In genomic region chr10:60622836-60623235, GRCm38 (mm10) we compare ENCODE assay signal across 20 mouse cellular contexts.
A peak's percentile ranks its signal among the peaks of the same experiment; 100 is the strongest.
DNase-seq lines count a peak whose midpoint lies in the region; ATAC-seq and TF ChIP-seq lines count a peak whose summit lies in the region.
"Had no signal": no experiment of that assay in that cellular context is flagged by ENCODE, and none has a peak within 500 bp of the region (broad histone marks: within the 10 kb centered on the region; RNA-seq: fewer than 3 reads in every experiment).

No protein-coding gene starts in this region.

- TF ChIP-seq POLR2A in brain, embryonic 14.5 days (IDR thresholded peaks at IDR 0.05; ENCODE audit: borderline replicate concordance, extremely low read depth, insufficient read depth, insufficient read length, poor library complexity, severe bottlenecking): no peak

- no peak overlapping the region for H3K4me3 ChIP-seq in kidney, embryonic 14.5 days (ENCODE audit: low read length)
- no peak overlapping the region for H3K4me3 ChIP-seq in neural tube, embryonic 14.5 days (ENCODE audit: low read depth, low read length)
- H3K4me3 ChIP-seq: embryonic facial prominence, embryonic 13.5 days; forebrain, embryonic 10.5 days; heart, embryonic 10.5 days; midbrain, embryonic 13.5 days had no signal

- no peak overlapping the region for H3K9ac ChIP-seq in kidney, embryonic 14.5 days (ENCODE audit: low read depth, low read length)
- H3K9ac ChIP-seq in neural tube, embryonic 14.5 days (replicated peaks; ENCODE audit: low read depth, low read length): no peak overlapping the region
- H3K9ac ChIP-seq: embryonic facial prominence, embryonic 13.5 days; midbrain, embryonic 13.5 days had no signal

- TF ChIP-seq CTCF in brain, embryonic 14.5 days (IDR thresholded peaks at IDR 0.05; ENCODE audit: borderline replicate concordance, extremely low read depth, insufficient read depth, insufficient read length): no peak

- no peaks in the 10 kb centered on the region for H3K4me1 ChIP-seq in kidney, embryonic 14.5 days (ENCODE audit: control insufficient read depth, insufficient read depth, low read length)
- H3K4me1 ChIP-seq in neural tube, embryonic 14.5 days (ENCODE audit: control insufficient read depth, insufficient read depth, low read length): no peaks in the 10 kb centered on the region
- H3K4me1 ChIP-seq: embryonic facial prominence, embryonic 13.5 days had no signal

- H3K9me3 ChIP-seq in kidney, embryonic 14.5 days (ENCODE audit: control insufficient read depth, low read length): no peaks in the 10 kb centered on the region
- H3K9me3 ChIP-seq in neural tube, embryonic 14.5 days (ENCODE audit: control insufficient read depth, low read length): no peaks in the 10 kb centered on the region
- H3K9me3 ChIP-seq: embryonic facial prominence, embryonic 13.5 days; forebrain, embryonic 10.5 days; heart, embryonic 10.5 days; midbrain, embryonic 13.5 days had no signal

- no peaks in the 10 kb centered on the region for H3K27me3 ChIP-seq in kidney, embryonic 14.5 days (ENCODE audit: control insufficient read depth, insufficient read depth, low read length)
- H3K27me3 ChIP-seq in neural tube, embryonic 14.5 days (ENCODE audit: control insufficient read depth, insufficient read depth, low read length): no peaks in the 10 kb centered on the region
- H3K27me3 ChIP-seq: midbrain, embryonic 13.5 days had no signal

- DNase-seq in kidney, adult 18-20 months: no peak
- DNase-seq in adrenal gland, adult 2 months: peak; percentile 78
- DNase-seq in brain, embryonic 14.5 days (ENCODE audit: low read depth): peak; percentile 25
- DNase-seq in urinary bladder, adult 2 months (ENCODE audit: low spot score): no peak
- no peak for DNase-seq in layer of hippocampus, postnatal 36 days
- DNase-seq in adipocyte (ENCODE audit: low spot score): no peak
- DNase-seq: cerebellum, adult 11 months; gastrocnemius, postnatal 36 days; heart, postnatal 4 days; lung, adult 2 months; spleen, adult 18-20 months; thymus, postnatal 4 days had no signal

- 23% methylated on average over 12 of the region's 12 CpGs for WGBS in kidney, embryonic 14.5 days
- 21% methylated on average over 12 of the region's 12 CpGs for WGBS in neural tube, embryonic 14.5 days

- no peak overlapping the region for H3K4me2 ChIP-seq in kidney, embryonic 14.5 days (replicated peaks; ENCODE audit: low read depth, low read length)
- no peak overlapping the region for H3K4me2 ChIP-seq in neural tube, embryonic 14.5 days (ENCODE audit: low read depth, low read length)
- H3K4me2 ChIP-seq: embryonic facial prominence, embryonic 13.5 days; midbrain, embryonic 13.5 days had no signal

- peak; percentile 66 for ATAC-seq in kidney, embryonic 14.5 days (ENCODE audit: low FRiP score, low TSS enrichment)
- ATAC-seq in neural tube, embryonic 14.5 days (ENCODE audit: low read depth): peak; percentile 47; the same call in 1 of the 2 replicates
- ATAC-seq: inflammation-experienced regulatory T-cells, adult 6 months; midbrain, embryonic 13.5 days had no signal

- no peaks in the 10 kb centered on the region for H3K36me3 ChIP-seq in kidney, embryonic 14.5 days (ENCODE audit: control insufficient read depth, insufficient read depth, low read length)
- no peaks in the 10 kb centered on the region for H3K36me3 ChIP-seq in neural tube, embryonic 14.5 days (ENCODE audit: control insufficient read depth, insufficient read depth, low read length)
- H3K36me3 ChIP-seq: embryonic facial prominence, embryonic 13.5 days; forebrain, embryonic 10.5 days; heart, embryonic 10.5 days; midbrain, embryonic 13.5 days had no signal

- H3K27ac ChIP-seq in kidney, embryonic 14.5 days (ENCODE audit: low read depth, low read length): no peak overlapping the region
- no peak overlapping the region for H3K27ac ChIP-seq in neural tube, embryonic 14.5 days (ENCODE audit: low read depth, low read length)
- H3K27ac ChIP-seq: embryonic facial prominence, embryonic 13.5 days; forebrain, embryonic 10.5 days; heart, embryonic 10.5 days; midbrain, embryonic 13.5 days; stomach, postnatal 0 days had no signal

Comparison
In these comparisons a context has a peak if more than half of its experiments do, and no peak if none do; other contexts are left out.
1. DNase-seq: peak in adrenal gland, adult 2 months (single experiment) and brain, embryonic 14.5 days (single experiment); none in kidney, adult 18-20 months (single experiment), urinary bladder, adult 2 months (single experiment), layer of hippocampus, postnatal 36 days (0 of 2) and adipocyte (single experiment).